Mouse (Mus musculus) hindbrain, embryonic 11.5 days (tissue): ENCODE results near the gene Eapp. TPM values are rescaled to one million over a fixed set of nuclear protein-coding genes. Genes with fewer than 3 reads are reported as not detected.
"Not testable (repeated sequence)": the region's sequence is repeated elsewhere in the genome, so short reads cannot be mapped to it uniquely, and the experiment has no call there.

Experiments used
- ATAC-seq: fragments of 200-750 bp; cut with Nextera tagmentation; 2 replicates; pipeline ENCODE4 v1.8.0; 2017; ENCODE audit warnings: mild to moderate bottlenecking, moderate TSS enrichment, moderate library complexity; ENCODE audit not compliant: low FRiP score
- DNase-seq: peaks from one replicate; pipeline ENCODE4 v3.0.0-alpha.2; 2015; ENCODE audit warnings: low spot score
- H3K27ac ChIP-seq: fragments of 300-500 bp; sonication (generic); 2 replicates; pipeline ENCODE4 v1.5.1; 2014; ENCODE audit warnings: mild to moderate bottlenecking, low read depth, low read length
- H3K27me3 ChIP-seq: fragments of 300-500 bp; sonication (generic); 2 replicates; pipeline ENCODE4 v1.6.1; 2014; ENCODE audit warnings: mild to moderate bottlenecking, low read length, moderate library complexity, mixed read lengths; ENCODE audit not compliant: control insufficient read depth, insufficient read depth
- H3K36me3 ChIP-seq: fragments of 300-500 bp; sonication (generic); 2 replicates; pipeline ENCODE4 v1.6.1; 2014; ENCODE audit warnings: mild to moderate bottlenecking, low read length, moderate library complexity, mixed read lengths; ENCODE audit not compliant: control insufficient read depth, insufficient read depth
- H3K4me1 ChIP-seq: fragments of 300-500 bp; sonication (generic); replicated peaks from 2 replicates; pipeline ENCODE4 v1.6.1; 2014; ENCODE audit warnings: low read length, mixed read lengths; ENCODE audit not compliant: control insufficient read depth, insufficient read depth
- H3K4me2 ChIP-seq: fragments of 300-500 bp; sonication (generic); replicated peaks from 2 replicates; pipeline ENCODE4 v1.6.1; 2014; ENCODE audit warnings: mild to moderate bottlenecking, low read depth, low read length
- H3K4me3 ChIP-seq: fragments of 300-500 bp; sonication (generic); 2 replicates; pipeline ENCODE4 v1.5.1; 2014; ENCODE audit warnings: low read depth, low read length
- H3K9ac ChIP-seq: fragments of 300-500 bp; sonication (generic); 2 replicates; pipeline ENCODE4 v1.6.1; 2014; ENCODE audit warnings: low read depth, low read length
- H3K9me3 ChIP-seq: fragments of 300-500 bp; sonication (generic); 2 replicates; pipeline ENCODE4 v1.6.1; 2016; ENCODE audit warnings: low read length; ENCODE audit not compliant: control insufficient read depth
- WGBS: fragments of 180-500 bp; shearing (Covaris S2); extraction: QIAGEN DNeasy Blood & Tissue Kit; methylation state at CpG from one replicate; pipeline ENCODE4 v1.1.7; 2014; 5-methylcytosine and 5-hydroxymethylcytosine counted together
- polyA plus RNA-seq: library from polyadenylated mRNA; unstranded; fragments of >200 nt; fragmentation: Nextera tagmentation; extraction: Ambion mirVana; gene quantifications from 2 replicates; pipeline ENCODE4 v1.2.1, GENCODE M21; 2014

The Eapp gene
- polyA plus RNA-seq = 84.7 and 90.5 TPM in 2 replicates

GRCm38 (mm10) chr12:54695511-54696241 lies at the start of gene Eapp:
Gene Eapp, minus strand, starts transcription at chr12:54695897.
- peak within 1 kb of the TSS; percentile 87 for H3K9ac ChIP-seq
- under 1% methylated on average over 57 of the region's 57 CpGs for WGBS
- H3K27ac ChIP-seq = peak within 1 kb of the TSS; percentile 96
- peak within 1 kb of the TSS; percentile 65 for H3K4me2 ChIP-seq
- ATAC-seq (peak; percentile 92), DNase-seq (peak; percentile 96)
- H3K9me3 ChIP-seq = no peaks in the 10 kb centered on the region
- H3K36me3 ChIP-seq = no peaks in the 10 kb centered on the region
- H3K27me3 ChIP-seq = no peaks in the 10 kb centered on the region
- H3K4me1 ChIP-seq = no peaks in the 10 kb centered on the region
- peak within 1 kb of the TSS; percentile 78 for H3K4me3 ChIP-seq

GRCm38 (mm10) chr12:54738661-54739243 lies 43.1 kb upstream of the Eapp start:
- peak; percentile 60 for ATAC-seq
- not testable (repeated sequence) for H3K4me1 ChIP-seq, H3K27me3 ChIP-seq, H3K4me3 ChIP-seq, H3K9me3 ChIP-seq, DNase-seq, H3K36me3 ChIP-seq, H3K27ac ChIP-seq, H3K4me2 ChIP-seq, H3K9ac ChIP-seq
- WGBS = 0% methylated on average over 8 of the region's 33 CpGs

- not testable (repeated sequence) for H3K4me2 ChIP-seq, H3K4me1 ChIP-seq, H3K9ac ChIP-seq, H3K27ac ChIP-seq, DNase-seq, H3K36me3 ChIP-seq, H3K9me3 ChIP-seq, H3K27me3 ChIP-seq, H3K4me3 ChIP-seq
- peak; percentile 84 for ATAC-seq
- no CpG with 5 or more reads among the region's 21 CpGs for WGBS
Measured at GRCm38 (mm10) chr12:54737891-54738660, 42.4 kb upstream of the Eapp start.

- not testable (repeated sequence) for H3K36me3 ChIP-seq, H3K4me2 ChIP-seq, H3K4me3 ChIP-seq, H3K9me3 ChIP-seq, H3K9ac ChIP-seq, H3K4me1 ChIP-seq, H3K27ac ChIP-seq, H3K27me3 ChIP-seq, DNase-seq
- peak; percentile 67 for ATAC-seq
- 0% methylated on average over 5 of the region's 49 CpGs for WGBS
Measured at GRCm38 (mm10) chr12:54734307-54735131, 38.8 kb upstream of the Eapp start.

GRCm38 (mm10) chr12:54729140-54730059 lies 33.7 kb upstream of the Eapp start:
- peak; percentile 94 for ATAC-seq
- not testable (repeated sequence) for H3K4me2 ChIP-seq, H3K27ac ChIP-seq, H3K4me3 ChIP-seq, H3K36me3 ChIP-seq, DNase-seq, H3K4me1 ChIP-seq, H3K27me3 ChIP-seq, H3K9me3 ChIP-seq, H3K9ac ChIP-seq
- WGBS = no CpG with 5 or more reads among the region's 56 CpGs

- not testable (repeated sequence) for H3K4me1 ChIP-seq, H3K9ac ChIP-seq, H3K9me3 ChIP-seq, H3K4me3 ChIP-seq, H3K27me3 ChIP-seq, DNase-seq, H3K4me2 ChIP-seq, H3K36me3 ChIP-seq, H3K27ac ChIP-seq
- WGBS = no CpG with 5 or more reads among the region's 56 CpGs
- ATAC-seq = peak; percentile 96
Measured at GRCm38 (mm10) chr12:54718871-54719786, 23.4 kb upstream of the Eapp start.

- not testable (repeated sequence) for H3K4me2 ChIP-seq, H3K36me3 ChIP-seq, H3K9me3 ChIP-seq, H3K4me3 ChIP-seq, ATAC-seq, H3K9ac ChIP-seq, H3K27ac ChIP-seq, DNase-seq, H3K27me3 ChIP-seq, H3K4me1 ChIP-seq
- WGBS = 75% methylated on average over 6 of the region's 11 CpGs
Measured at GRCm38 (mm10) chr12:54717516-54717915, 21.8 kb upstream of the Eapp start.
